Mouse (Mus musculus) heart, adult 2 months (tissue): ENCODE data around the gene Cd164l2. TPM values are rescaled to one million over a fixed set of nuclear protein-coding genes. Genes with fewer than 3 reads are reported as not detected.

Source experiments
- DNase-seq, 2 experiments: peaks; one replicate each; pipeline ENCODE4 v3.0.0; 2021
- H3K27ac ChIP-seq: fragments of 200-600 bp; 2 replicates; pipeline ENCODE4 v1.8.1; 2022
- H3K27me3 ChIP-seq: fragments of 200-500 bp; 2 replicates; pipeline ENCODE4 v1.6.1; 2012; ENCODE audit warnings: mild to moderate bottlenecking, low read length, inconsistent platforms, mixed read lengths; ENCODE audit not compliant: control insufficient read depth, insufficient read depth
- H3K36me3 ChIP-seq: fragments of 200-500 bp; 2 replicates; pipeline ENCODE4 v1.6.1; 2012; ENCODE audit warnings: low read length, inconsistent platforms; ENCODE audit not compliant: control insufficient read depth, insufficient read depth
- H3K4me1 ChIP-seq: fragments of 200-500 bp; 2 replicates; pipeline ENCODE4 v1.6.1; 2011; ENCODE audit warnings: low read length; ENCODE audit not compliant: control insufficient read depth, insufficient read depth
- H3K4me3 ChIP-seq: fragments of 200-600 bp; 2 replicates; pipeline ENCODE4 v1.8.1; 2022
- H3K79me2 ChIP-seq: fragments of 200-500 bp; replicated peaks from 2 replicates; pipeline ENCODE4 v1.6.1; 2012; ENCODE audit warnings: mild to moderate bottlenecking, inconsistent platforms, low read length, moderate library complexity, mixed read lengths; ENCODE audit not compliant: control insufficient read depth, insufficient read depth
- H3K9ac ChIP-seq: fragments of 200-500 bp; 2 replicates; pipeline ENCODE4 v1.6.1; 2012; ENCODE audit warnings: low read depth, mild to moderate bottlenecking, control low read depth, inconsistent platforms, low read length, mixed read lengths
- CTCF ChIP-seq: fragments of 200-600 bp; IDR thresholded peaks from 2 replicates; pipeline ENCODE4 v1.8.1; 2022; ENCODE audit warnings: antibody characterized with exemption, mild to moderate bottlenecking, moderate library complexity
- EP300 ChIP-seq: fragments of 200-500 bp; IDR thresholded peaks from 2 replicates; pipeline ENCODE4 v1.6.1; 2011; ENCODE audit warnings: low read depth, low read length, control low read depth; ENCODE audit not compliant: insufficient read depth
- POLR2A ChIP-seq: fragments of 200-500 bp; IDR thresholded peaks from 2 replicates; pipeline ENCODE4 v1.6.1; 2011; ENCODE audit warnings: mild to moderate bottlenecking, low read depth, low read length, control low read depth; ENCODE audit not compliant: insufficient read depth
- WGBS: fragments of 180-500 bp; shearing (Covaris S2); methylation state at CpG from one replicate; pipeline ENCODE4 v1.1.7; 2018; 5-methylcytosine and 5-hydroxymethylcytosine counted together
- intact Hi-C: fragments of 180-260 bp; cut with DNase I; formaldehyde crosslinking; loops from one replicate; pipeline ENCODE4 v1.15.1; 2025
- polyA plus RNA-seq: library from polyadenylated mRNA; depleted of rRNA; stranded (reverse); fragments of >200 nt; gene quantifications from 2 replicates; pipeline ENCODE4 v1.2.3, GENCODE M21; 2012
- total RNA-seq, 2 experiments: library from RNA; stranded (reverse); gene quantifications; 2 replicates each; pipeline ENCODE4 v1.2.3; 2021

The Cd164l2 gene
- total and polyA plus RNA-seq, 3 experiments: 0.66 TPM; not detected in 2

GRCm38 (mm10) chr4:133201006-133201771 lies 10.7 kb upstream of the Cd164l2 start:
- Histone ChIP-seq H3K4me1 (peaks cover 7% of the 10 kb centered on the region), H3K27ac (peak overlapping the region; percentile 13), H3K79me2 (no peaks in the 10 kb centered on the region), H3K4me3 (no peak overlapping the region), H3K27me3 (no peaks in the 10 kb centered on the region), H3K9ac (no peak overlapping the region), H3K36me3 (no peaks in the 10 kb centered on the region)
- DNase-seq: peak; percentile 78 to 80
- WGBS: 47% methylated on average over 8 of the region's 8 CpGs
- intact Hi-C loops: loop anchor here (5.0 kb wide), 1 partner anchor 189 kb away; the partner anchor contains the start of gene Ahdc1
- TF ChIP-seq EP300 (0 out of 2 replicates have a peak, but pooled peaks have one; percentile 66), POLR2A (no peak), CTCF (peak; percentile 85)

- no peak overlapping the region for H3K9ac ChIP-seq
- peaks cover 6% of the 10 kb centered on the region for H3K4me1 ChIP-seq
- no peak for TF ChIP-seq CTCF
- no peak for TF ChIP-seq POLR2A
- no peak for TF ChIP-seq EP300
- no peak overlapping the region for H3K4me3 ChIP-seq
- 97% methylated on average over 3 of the region's 3 CpGs for WGBS
- no peaks in the 10 kb centered on the region for H3K27me3 ChIP-seq
- no peak overlapping the region for H3K27ac ChIP-seq
- no peaks in the 10 kb centered on the region for H3K36me3 ChIP-seq
- intact Hi-C loops: loop anchor here (5.0 kb wide), 1 partner anchor 190 kb away; the partner anchor contains the start of gene Ahdc1
- no peak for DNase-seq
- H3K79me2 ChIP-seq: no peaks in the 10 kb centered on the region
Observed at GRCm38 (mm10) chr4:133202254-133202653, 9.7 kb upstream of the Cd164l2 start.

- DNase-seq: no peak
- Histone ChIP-seq H3K27me3 (no peaks in the 10 kb centered on the region), H3K4me1 (peaks cover 6% of the 10 kb centered on the region), H3K79me2 (no peaks in the 10 kb centered on the region), H3K27ac (no peak overlapping the region), H3K36me3 (no peaks in the 10 kb centered on the region), H3K9ac (no peak overlapping the region), H3K4me3 (no peak overlapping the region)
- 50% methylated on average over 3 of the region's 3 CpGs for WGBS
- TF ChIP-seq EP300: no peak
- no peak for TF ChIP-seq POLR2A
- intact Hi-C loops: loop anchor here (5.0 kb wide), 1 partner anchor 191 kb away; the partner anchor contains the start of gene Ahdc1
Observed at GRCm38 (mm10) chr4:133203591-133203990, 8.3 kb upstream of the Cd164l2 start.

- no peak overlapping the region for H3K27ac ChIP-seq
- TF ChIP-seq EP300 (no peak), POLR2A (no peak), CTCF (no peak)
- no peak overlapping the region for H3K9ac ChIP-seq
- WGBS: 30% methylated on average over 7 of the region's 7 CpGs
- H3K4me3 ChIP-seq: no peak overlapping the region
- H3K27me3 ChIP-seq: no peaks in the 10 kb centered on the region
- intact Hi-C loops: loop anchor here (5.0 kb wide), 1 partner anchor 192 kb away; the partner anchor contains the start of gene Ahdc1
- H3K4me1 ChIP-seq: peaks cover 6% of the 10 kb centered on the region
- no peak for DNase-seq
- no peaks in the 10 kb centered on the region for H3K79me2 ChIP-seq
- H3K36me3 ChIP-seq: no peaks in the 10 kb centered on the region
Observed at GRCm38 (mm10) chr4:133204379-133204778, 7.6 kb upstream of the Cd164l2 start.

GRCm38 (mm10) chr4:133209366-133209765 lies 2.6 kb upstream of the Cd164l2 start:
- H3K79me2 ChIP-seq: no peaks in the 10 kb centered on the region
- no peak overlapping the region for H3K27ac ChIP-seq
- no peak overlapping the region for H3K4me3 ChIP-seq
- no peak overlapping the region for H3K9ac ChIP-seq
- peaks cover 5% of the 10 kb centered on the region for H3K4me1 ChIP-seq
- H3K36me3 ChIP-seq: no peaks in the 10 kb centered on the region
- TF ChIP-seq CTCF: peak; percentile 92
- peak; percentile 70; the same call in 1 of the 2 replicates for TF ChIP-seq EP300
- no peak for TF ChIP-seq POLR2A
- WGBS: 5% methylated on average over 11 of the region's 11 CpGs
- no peaks in the 10 kb centered on the region for H3K27me3 ChIP-seq
- intact Hi-C loops: loop anchor here (2.0 kb wide), 1 partner anchor 41 kb away; no protein-coding TSS in a partner anchor
- peak; percentile 51 to 61 for DNase-seq
